Mouse (Mus musculus) c-Kit-positive CD71-negative TER-119-negative erythroid progenitor cells, embryonic 14.5 days (primary cell): ENCODE data around the gene Celf2.
"Not testable (repeated sequence)": the region's sequence is repeated elsewhere in the genome, so short reads cannot be mapped to it uniquely, and the experiment has no call there.

ENCODE experiments used
- DNase-seq: peaks from one replicate; pipeline ENCODE4 v3.0.0-alpha.2; 2013; ENCODE audit warnings: low read depth

The Celf2 gene

GRCm38 (mm10) chr2:6594736-6595135 lies 914.6 kb downstream of the Celf2 start:
- no peak for DNase-seq

GRCm38 (mm10) chr2:6594160-6594559 lies 915.2 kb downstream of the Celf2 start:
- no peak for DNase-seq

GRCm38 (mm10) chr2:6593739-6594138 lies 915.6 kb downstream of the Celf2 start:
- no peak for DNase-seq

GRCm38 (mm10) chr2:6586122-6586681 lies 923.2 kb downstream of the Celf2 start:
- no peak for DNase-seq

GRCm38 (mm10) chr2:6585069-6585754 lies 924.2 kb downstream of the Celf2 start:
- no peak for DNase-seq

GRCm38 (mm10) chr2:6582711-6583110 lies 926.7 kb downstream of the Celf2 start:
- no peak for DNase-seq

- no peak for DNase-seq
These were observed 929.3 kb downstream of the Celf2 start for GRCm38 (mm10) chr2:6580066-6580465.

- DNase-seq, result not testable (repeated sequence)
These were observed 934.0 kb downstream of the Celf2 start for GRCm38 (mm10) chr2:6575316-6575715.

- DNase-seq, result no peak
These were observed 935.7 kb downstream of the Celf2 start for GRCm38 (mm10) chr2:6573640-6574039.

- no peak for DNase-seq
These were observed 936.4 kb downstream of the Celf2 start for GRCm38 (mm10) chr2:6572976-6573375.

GRCm38 (mm10) chr2:6569040-6569542 lies 940.3 kb downstream of the Celf2 start:
- no peak for DNase-seq

GRCm38 (mm10) chr2:6565175-6565574 lies 944.2 kb downstream of the Celf2 start:
- DNase-seq, result no peak

- no peak for DNase-seq
These were observed 948.0 kb downstream of the Celf2 start for GRCm38 (mm10) chr2:6561337-6561736.

- DNase-seq, result no peak
These were observed 948.6 kb downstream of the Celf2 start for GRCm38 (mm10) chr2:6560802-6561201.

- DNase-seq, result no peak
These were observed 949.8 kb downstream of the Celf2 start for GRCm38 (mm10) chr2:6559581-6559980.

- no peak for DNase-seq
These were observed 950.8 kb downstream of the Celf2 start for GRCm38 (mm10) chr2:6558303-6559254.

GRCm38 (mm10) chr2:6557749-6558148 lies 951.6 kb downstream of the Celf2 start:
- no peak for DNase-seq

GRCm38 (mm10) chr2:6556913-6557312 lies 952.5 kb downstream of the Celf2 start:
- DNase-seq, result no peak

- DNase-seq, result no peak
These were observed 955.7 kb downstream of the Celf2 start for GRCm38 (mm10) chr2:6553656-6554055.

GRCm38 (mm10) chr2:6549251-6549650 lies 960.1 kb downstream of the Celf2 start:
- DNase-seq, result no peak

GRCm38 (mm10) chr2:6547139-6547664 lies 962.2 kb downstream of the Celf2 start:
- no peak for DNase-seq

- DNase-seq, result no peak
These were observed 962.8 kb downstream of the Celf2 start for GRCm38 (mm10) chr2:6546462-6547138.
